Mouse (Mus musculus): ENCODE measurements around the gene Stox1.
"Not testable (repeated sequence)": the region's sequence is repeated elsewhere in the genome, so short reads cannot be mapped to it uniquely, and the experiment has no call there.

The Stox1 gene

GRCm38 (mm10) chr10:62725771-62726687, at the start of gene Stox1:
Gene Stox1 (minus strand): TSS chr10:62726128.
- DNase-seq, result peak; percentile 72 to 78

GRCm38 (mm10) chr10:62750781-62751180, 24.9 kb upstream of the Stox1 start:
- no peak for DNase-seq

GRCm38 (mm10) chr10:62739961-62740737, 14.2 kb upstream of the Stox1 start:
- no peak for DNase-seq

- DNase-seq, result peak; percentile 6 to 10
Measured at GRCm38 (mm10) chr10:62736965-62737688, 11.2 kb upstream of the Stox1 start.

GRCm38 (mm10) chr10:62730826-62731225, 4.9 kb upstream of the Stox1 start:
- DNase-seq, result no peak

GRCm38 (mm10) chr10:62724936-62725335, 992 bp downstream of the Stox1 start:
- DNase-seq, result peak in 1 of 2 experiments; percentile 6

GRCm38 (mm10) chr10:62722701-62723100, 3.2 kb downstream of the Stox1 start:
- no peak for DNase-seq

GRCm38 (mm10) chr10:62720574-62720973, 5.4 kb downstream of the Stox1 start:
- DNase-seq, result not testable (repeated sequence)

- DNase-seq, result peak in 1 of 2 experiments; percentile 39
Measured at GRCm38 (mm10) chr10:62713457-62713856, 12.5 kb downstream of the Stox1 start.

GRCm38 (mm10) chr10:62703579-62703978, 22.3 kb downstream of the Stox1 start:
- DNase-seq, result no peak

GRCm38 (mm10) chr10:62702436-62702835, 23.5 kb downstream of the Stox1 start:
- no peak for DNase-seq

GRCm38 (mm10) chr10:62692771-62693170, 33.2 kb downstream of the Stox1 start:
- no peak for DNase-seq

- DNase-seq, result no peak
Measured at GRCm38 (mm10) chr10:62692244-62692643, 33.7 kb downstream of the Stox1 start.

- DNase-seq, result no peak
Measured at GRCm38 (mm10) chr10:62687032-62687674, 38.8 kb downstream of the Stox1 start.

GRCm38 (mm10) chr10:62683043-62683442, 42.9 kb downstream of the Stox1 start:
- peak; percentile 73 to 76 for DNase-seq

GRCm38 (mm10) chr10:62679833-62680232, 46.1 kb downstream of the Stox1 start:
- peak in 1 of 2 experiments; percentile 18 for DNase-seq

- DNase-seq, result no peak
Measured at GRCm38 (mm10) chr10:62677329-62677728, 48.6 kb downstream of the Stox1 start.

- no peak for DNase-seq
Measured at GRCm38 (mm10) chr10:62676196-62676595, 49.7 kb downstream of the Stox1 start.

GRCm38 (mm10) chr10:62672359-62672758, 53.6 kb downstream of the Stox1 start:
- no peak for DNase-seq

GRCm38 (mm10) chr10:62669245-62669644, 56.7 kb downstream of the Stox1 start:
- DNase-seq, result peak; percentile 42 to 48

- DNase-seq, result no peak
Measured at GRCm38 (mm10) chr10:62668463-62668862, 57.5 kb downstream of the Stox1 start.

GRCm38 (mm10) chr10:62668043-62668442, 57.9 kb downstream of the Stox1 start:
- DNase-seq, result no peak

All from kidney, postnatal 4 days (tissue).